Mouse (Mus musculus) 3T3-L1 (cell line): ENCODE measurements around the gene Golph3.

ENCODE experiments used
- DNase-seq: peaks from one replicate; pipeline ENCODE4 v3.0.0-alpha.2; 2015; ENCODE audit warnings: low read depth, low spot score

Golph3 gene

GRCm38 (mm10) chr15:12380057-12380456, 58.8 kb downstream of the Golph3 start:
- no peak for DNase-seq

DNA sequence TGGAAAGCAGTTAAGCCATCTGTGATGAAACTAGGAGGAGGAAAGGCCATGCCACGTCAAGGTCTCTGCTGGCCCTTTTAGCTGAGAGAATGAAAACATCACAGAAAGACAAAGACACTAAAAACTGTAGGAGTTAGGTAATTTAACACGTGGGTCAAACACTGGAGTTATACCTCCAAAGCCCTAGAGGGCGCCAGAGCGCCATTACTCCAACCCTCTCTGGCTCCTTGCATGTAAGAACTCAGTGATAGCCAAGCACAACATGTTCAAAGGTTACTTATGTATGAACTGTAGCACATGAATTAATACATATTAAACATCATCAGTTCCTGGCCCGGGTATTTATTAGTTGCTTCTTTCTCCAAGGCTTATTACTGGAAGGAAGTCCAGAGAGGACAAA, 59.3 kb downstream of the Golph3 start:
- DNase-seq = peak; percentile 68

DNA sequence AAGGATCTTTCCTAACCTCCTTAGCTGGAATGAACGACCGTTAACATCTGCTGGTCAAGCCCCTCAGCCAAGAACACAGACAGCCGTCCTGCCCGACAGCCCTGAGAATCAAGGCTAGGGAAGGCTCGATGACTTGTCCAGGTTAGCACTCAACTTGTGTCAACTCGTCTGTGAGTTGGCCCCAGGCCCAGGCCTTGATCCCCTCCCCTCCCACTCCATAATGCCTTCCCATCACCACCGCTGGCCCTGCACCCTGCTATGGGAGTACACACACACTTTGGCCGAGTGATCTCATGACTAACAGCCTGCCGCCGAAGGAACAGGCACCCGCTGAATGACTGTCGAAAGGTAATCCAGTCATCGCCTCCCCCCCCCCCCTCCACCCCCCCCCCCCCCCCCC, 63.4 kb downstream of the Golph3 start:
- no peak for DNase-seq

GRCm38 (mm10) chr15:12388726-12389489, 67.7 kb downstream of the Golph3 start:
- DNase-seq = no peak

DNA sequence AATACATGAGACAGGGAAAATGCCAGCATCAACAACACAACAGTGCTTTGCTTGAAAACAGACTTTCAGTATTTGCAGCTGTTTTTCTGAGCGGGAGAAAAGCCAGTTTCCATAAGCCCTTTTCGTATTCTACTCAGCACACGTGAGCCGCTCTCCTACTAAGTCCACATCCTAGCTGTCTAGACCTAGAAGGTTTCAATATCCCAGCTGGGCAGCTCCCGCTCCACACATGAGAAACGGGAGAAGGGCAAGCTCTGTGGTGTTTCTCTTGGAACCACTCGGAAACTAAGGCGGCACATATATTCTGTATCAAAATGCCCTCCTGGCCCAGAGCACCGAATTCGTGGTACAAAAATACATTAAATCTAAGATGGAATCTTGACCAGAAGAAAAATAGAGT, 73.5 kb downstream of the Golph3 start:
- DNase-seq = no peak

GRCm38 (mm10) chr15:12397032-12397431, 75.8 kb downstream of the Golph3 start:
- DNase-seq = no peak
